Comparison of ENCODE assay signal across 10 mouse cellular contexts in the genomic region with DNA sequence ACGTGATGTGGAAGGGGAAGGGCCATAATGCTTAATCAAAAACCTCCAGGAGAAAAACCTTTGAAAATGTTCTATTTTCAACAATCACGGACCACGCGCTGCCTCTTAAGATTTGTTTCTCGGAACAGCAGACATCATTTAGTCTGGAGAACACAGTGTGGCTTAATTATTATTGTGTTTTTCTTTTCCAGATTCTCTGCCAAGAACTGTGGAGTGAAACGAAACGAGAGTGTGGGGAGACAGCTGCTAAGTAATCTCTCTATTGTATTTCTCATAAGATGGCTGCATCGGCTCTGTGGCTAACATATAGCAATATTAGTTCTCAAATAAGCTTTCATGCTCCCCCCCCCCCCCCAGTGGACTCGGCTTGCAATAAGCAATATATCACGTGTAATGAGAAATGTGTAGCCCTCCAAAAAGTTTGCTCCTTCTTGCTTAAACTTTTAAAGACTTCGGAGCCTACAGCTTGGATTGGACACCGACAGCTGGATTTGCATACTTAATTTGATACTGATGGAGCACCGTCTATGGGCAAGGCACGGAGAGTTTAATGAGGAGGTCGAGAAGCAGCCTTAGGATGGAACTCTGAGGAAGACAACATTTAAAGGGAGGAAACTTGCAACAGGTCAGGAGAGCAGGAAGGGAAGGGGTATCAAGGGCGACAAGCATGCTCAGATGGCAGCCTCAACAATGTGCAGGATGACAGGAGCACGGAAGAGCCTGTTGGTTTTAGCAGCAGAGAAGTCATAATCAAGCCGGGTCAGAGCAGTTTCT.
DNase-seq lines count a peak whose midpoint lies in the region; ATAC-seq and TF ChIP-seq lines count a peak whose summit lies in the region.
"Had no signal": no experiment of that assay in that cellular context is flagged by ENCODE, and none has a peak within 500 bp of the region (broad histone marks: within the 10 kb centered on the region; RNA-seq: fewer than 3 reads in every experiment).

No protein-coding gene starts in this region.

- H3K4me3 ChIP-seq in lung, embryonic 14.5 days (ENCODE audit: low read depth, low read length), result no peak overlapping the region
- H3K4me3 ChIP-seq in forebrain, embryonic 15.5 days, result peak overlapping the region; percentile 14
- H3K4me3 ChIP-seq in limb, embryonic 13.5 days, result no peak overlapping the region
- no peak overlapping the region for H3K4me3 ChIP-seq in stomach, embryonic 14.5 days (ENCODE audit: low read depth, low read length)
- H3K4me3 ChIP-seq: megakaryocyte, embryonic 14.5 days had no signal

- H3K4me2 ChIP-seq in lung, embryonic 14.5 days, result peak overlapping the region; percentile 31
- peak overlapping the region; percentile 36 for H3K4me2 ChIP-seq in forebrain, embryonic 15.5 days (replicated peaks)
- H3K4me2 ChIP-seq in limb, embryonic 13.5 days (replicated peaks), result peak overlapping the region; percentile 35
- H3K4me2 ChIP-seq in stomach, embryonic 14.5 days (replicated peaks; ENCODE audit: low read depth, low read length), result peak overlapping the region; percentile 19; the same call in 1 of the 2 replicates

- peak; percentile 64 for DNase-seq in lung, embryonic 14.5 days
- DNase-seq in lung, postnatal 14 days, result no peak
- no peak for DNase-seq in frontal cortex, adult 2 months (ENCODE audit: extremely low spot score in 1 of 2, low spot score in 1 of 2)
- DNase-seq in B cell, adult 2 months, result no peak
- no peak for DNase-seq in urinary bladder, adult 2 months (ENCODE audit: low spot score)
- DNase-seq: thymus, postnatal 14 days had no signal

- no peaks in the 10 kb centered on the region for H3K36me3 ChIP-seq in lung, embryonic 14.5 days (ENCODE audit: insufficient read depth)
- no peaks in the 10 kb centered on the region for H3K36me3 ChIP-seq in forebrain, embryonic 15.5 days
- no peaks in the 10 kb centered on the region for H3K36me3 ChIP-seq in limb, embryonic 13.5 days
- H3K36me3 ChIP-seq in stomach, embryonic 14.5 days (ENCODE audit: control insufficient read depth, insufficient read depth, low read length), result no peaks in the 10 kb centered on the region

- no peaks in the 10 kb centered on the region for H3K27me3 ChIP-seq in lung, embryonic 14.5 days (ENCODE audit: insufficient read depth, low read length)
- H3K27me3 ChIP-seq in forebrain, embryonic 15.5 days, result no peaks in the 10 kb centered on the region
- H3K27me3 ChIP-seq in limb, embryonic 13.5 days, result no peaks in the 10 kb centered on the region
- H3K27me3 ChIP-seq in stomach, embryonic 14.5 days (ENCODE audit: control insufficient read depth, insufficient read depth, low read length), result no peaks in the 10 kb centered on the region
- H3K27me3 ChIP-seq: megakaryocyte, embryonic 14.5 days had no signal

- H3K9me3 ChIP-seq in lung, embryonic 14.5 days (ENCODE audit: low read depth, low read length), result no peaks in the 10 kb centered on the region
- H3K9me3 ChIP-seq in forebrain, embryonic 15.5 days, result no peaks in the 10 kb centered on the region
- H3K9me3 ChIP-seq in limb, embryonic 13.5 days, result no peaks in the 10 kb centered on the region
- no peaks in the 10 kb centered on the region for H3K9me3 ChIP-seq in stomach, embryonic 14.5 days (ENCODE audit: control insufficient read depth, low read depth, low read length)
- H3K9me3 ChIP-seq: megakaryocyte, embryonic 14.5 days had no signal

- peak; percentile 48; the same call in 1 of the 2 replicates for ATAC-seq in lung, embryonic 14.5 days (ENCODE audit: insufficient read depth)
- ATAC-seq in forebrain, embryonic 15.5 days (replicated peaks), result peak; percentile 41; the same call in 1 of the 2 replicates
- 0 out of 2 replicates have a peak, but pooled peaks have one; percentile 19 for ATAC-seq in limb, embryonic 13.5 days (ENCODE audit: low FRiP score, low read depth)
- no peak for ATAC-seq in stomach, embryonic 14.5 days (ENCODE audit: insufficient number of reproducible peaks, insufficient read depth, low FRiP score, low read depth)

- H3K27ac ChIP-seq in lung, embryonic 14.5 days (ENCODE audit: low read depth), result no peak overlapping the region
- H3K27ac ChIP-seq in forebrain, embryonic 15.5 days (replicated peaks), result no peak overlapping the region; the same call in 1 of the 2 replicates
- H3K27ac ChIP-seq in limb, embryonic 13.5 days, result no peak overlapping the region
- H3K27ac ChIP-seq in stomach, embryonic 14.5 days (ENCODE audit: low read length), result no peak overlapping the region

- 0 out of 2 replicates have a peak, but pooled peaks cover 3% of the 10 kb centered on the region for H3K4me1 ChIP-seq in lung, embryonic 14.5 days (ENCODE audit: insufficient read depth)
- peaks cover 21% of the 10 kb centered on the region for H3K4me1 ChIP-seq in forebrain, embryonic 15.5 days
- H3K4me1 ChIP-seq in limb, embryonic 13.5 days, result peaks cover 14% of the 10 kb centered on the region
- peaks cover 16% of the 10 kb centered on the region for H3K4me1 ChIP-seq in stomach, embryonic 14.5 days (ENCODE audit: control insufficient read depth, insufficient read depth, low read length)
- H3K4me1 ChIP-seq: megakaryocyte, embryonic 14.5 days had no signal

- WGBS in lung, embryonic 14.5 days, result 43% methylated on average over 18 of the region's 18 CpGs
- 9% methylated on average over 18 of the region's 18 CpGs for WGBS in forebrain, embryonic 15.5 days
- 49% methylated on average over 18 of the region's 18 CpGs for WGBS in limb, embryonic 13.5 days
- 47% methylated on average over 18 of the region's 18 CpGs for WGBS in stomach, embryonic 14.5 days

- no peak for TF ChIP-seq CTCF in lung, embryonic 14.5 days (IDR thresholded peaks at IDR 0.05; ENCODE audit: low read depth)

- H3K9ac ChIP-seq in lung, embryonic 14.5 days, result no peak overlapping the region
- H3K9ac ChIP-seq in forebrain, embryonic 15.5 days (replicated peaks), result peak overlapping the region; percentile 29; the same call in 1 of the 2 replicates
- H3K9ac ChIP-seq in limb, embryonic 13.5 days, result 0 out of 2 replicates have a peak overlapping the region, but pooled peaks have one; percentile 15
- no peak overlapping the region for H3K9ac ChIP-seq in stomach, embryonic 14.5 days (replicated peaks; ENCODE audit: low read depth, low read length)

Comparison
In these comparisons a context has a peak if more than half of its experiments do, and no peak if none do; other contexts are left out.
1. H3K9ac ChIP-seq: peak in forebrain, embryonic 15.5 days (single experiment) and limb, embryonic 13.5 days (single experiment); none in lung, embryonic 14.5 days (single experiment) and stomach, embryonic 14.5 days (single experiment).
2. Peak in every context shown above with its lines, with median percentiles within 50 percentile points of each other: H3K4me2 ChIP-seq.